Mouse (Mus musculus): ENCODE measurements around the gene Gm10428.

GRCm38 (mm10) chr11:62758491-62758890 is 5.6 kb downstream of the Gm10428 start:
- TF ChIP-seq POLR2A (IDR thresholded peaks at IDR 0.05; ENCODE audit: low read depth, low read length) (no peak), CTCF (conservative IDR thresholded peaks at IDR 0.05; ENCODE audit: insufficient read depth, insufficient read length, low read depth, low read length) (no peak)
